Mouse (Mus musculus): ENCODE results near the gene Mad1l1.

DNA sequence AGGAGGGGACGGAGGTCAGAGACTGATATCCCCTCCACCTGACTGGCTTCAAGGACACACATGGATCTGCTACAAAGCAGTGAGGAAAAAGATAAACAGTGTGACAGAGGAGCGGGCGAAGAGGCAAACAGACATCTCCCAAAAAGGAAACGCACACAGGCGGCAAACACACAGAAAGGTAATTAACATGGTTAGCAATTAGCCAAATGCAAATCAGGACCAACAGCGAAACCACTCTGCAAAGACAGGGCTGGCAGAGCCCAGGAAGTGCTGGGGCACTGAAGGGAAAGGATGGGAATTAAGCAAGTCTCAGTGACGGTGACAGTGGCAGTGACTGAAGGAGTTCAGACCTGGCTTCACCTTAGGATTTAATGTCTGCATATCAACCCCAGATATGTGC lies 187.3 kb downstream of the Mad1l1 start:
- TF ChIP-seq CTCF (IDR thresholded peaks at IDR 0.05; ENCODE audit: low read depth, low read length) (no peak), POLR2A (IDR thresholded peaks at IDR 0.05; ENCODE audit: extremely low read depth, insufficient read depth, low read length) (no peak)

Data from liver, adult 2 months (tissue).